Mouse (Mus musculus) kidney, adult 11 months (tissue): ENCODE results near the gene Dlst.

ENCODE experiments used
- DNase-seq: peaks from one replicate; pipeline ENCODE4 v3.0.0; 2022

Dlst gene

GRCm38 (mm10) chr12:85151002-85151774 is 40.6 kb downstream of the Dlst start, which contains the start of gene Rps6kl1:
Gene Rps6kl1, minus strand, starts transcription at chr12:85151264.
- DNase-seq: peak; percentile 26

GRCm38 (mm10) chr12:85153011-85153410 is 42.4 kb downstream of the Dlst start:
- DNase-seq: no peak

- DNase-seq: no peak
Measured at GRCm38 (mm10) chr12:85156324-85156723, 45.7 kb downstream of the Dlst start.

GRCm38 (mm10) chr12:85157797-85158460 is 47.3 kb downstream of the Dlst start:
- DNase-seq: no peak

- DNase-seq: no peak
Measured at GRCm38 (mm10) chr12:85158801-85159200, 48.2 kb downstream of the Dlst start.

- DNase-seq: no peak
Measured at GRCm38 (mm10) chr12:85159592-85159991, 49.0 kb downstream of the Dlst start.

GRCm38 (mm10) chr12:85164996-85165395 is 54.4 kb downstream of the Dlst start:
- no peak for DNase-seq

GRCm38 (mm10) chr12:85166631-85167030 is 56.0 kb downstream of the Dlst start:
- peak; percentile 36 for DNase-seq

- DNase-seq: peak; percentile 44
Measured at GRCm38 (mm10) chr12:85169117-85169858, 58.7 kb downstream of the Dlst start.

- DNase-seq: no peak
Measured at GRCm38 (mm10) chr12:85169877-85170276, 59.2 kb downstream of the Dlst start.

GRCm38 (mm10) chr12:85170284-85170947 is 59.8 kb downstream of the Dlst start:
- DNase-seq: peak; percentile 73

- DNase-seq: no peak
Measured at GRCm38 (mm10) chr12:85170948-85171307, 60.3 kb downstream of the Dlst start.

GRCm38 (mm10) chr12:85174016-85174415 is 63.4 kb downstream of the Dlst start:
- DNase-seq: no peak

- DNase-seq: no peak
Measured at GRCm38 (mm10) chr12:85175087-85175675, 64.5 kb downstream of the Dlst start.

- DNase-seq: no peak
Measured at GRCm38 (mm10) chr12:85175926-85176845, 65.6 kb downstream of the Dlst start.

- DNase-seq: no peak
Measured at GRCm38 (mm10) chr12:85176846-85177523, 66.4 kb downstream of the Dlst start.

GRCm38 (mm10) chr12:85177740-85178239 is 67.2 kb downstream of the Dlst start, which contains the start of gene Pgf:
Gene Pgf, minus strand, starts transcription at chr12:85177790.
- no peak for DNase-seq

- DNase-seq: no peak
Measured at GRCm38 (mm10) chr12:85178294-85178693, 67.7 kb downstream of the Dlst start.

- DNase-seq: no peak
Measured at GRCm38 (mm10) chr12:85181475-85182344, 71.1 kb downstream of the Dlst start.

- DNase-seq: no peak
Measured at GRCm38 (mm10) chr12:85182345-85182643, 71.7 kb downstream of the Dlst start.
